Mouse (Mus musculus) cerebellum, adult 2 months (tissue): ENCODE results near the gene Rhoa. TPM values are rescaled to one million over a fixed set of nuclear protein-coding genes. Genes with fewer than 3 reads are reported as not detected.

ENCODE experiments used
- DNase-seq, 2 experiments: peaks; one replicate each; pipeline ENCODE4 v3.0.0; 2021
- H3K27ac ChIP-seq: fragments of 200-500 bp; 2 replicates; pipeline ENCODE4 v1.5.1; 2012; ENCODE audit warnings: low read length, control low read depth, inconsistent platforms; ENCODE audit not compliant: insufficient read depth
- H3K27me3 ChIP-seq: fragments of 200-500 bp; 2 replicates; pipeline ENCODE4 v1.6.1; 2012; ENCODE audit warnings: inconsistent platforms, mild to moderate bottlenecking, low read length, moderate library complexity; ENCODE audit not compliant: control insufficient read depth, insufficient read depth
- H3K4me1 ChIP-seq: fragments of 200-500 bp; 2 replicates; pipeline ENCODE4 v1.6.1; 2011; ENCODE audit warnings: low read length; ENCODE audit not compliant: control insufficient read depth, insufficient read depth
- H3K4me3 ChIP-seq: fragments of 200-500 bp; replicated peaks from 2 replicates; pipeline ENCODE3; 2011; ENCODE audit warnings: mild to moderate bottlenecking, low read depth, low read length, control low read depth; ENCODE audit not compliant: insufficient read depth
- CTCF ChIP-seq: fragments of 200-500 bp; IDR thresholded peaks from 2 replicates; pipeline ENCODE4 v1.5.1; 2011; ENCODE audit warnings: low read depth, mild to moderate bottlenecking, control low read depth, low read length, moderate library complexity, borderline replicate concordance; ENCODE audit not compliant: insufficient read depth
- POLR2A ChIP-seq: fragments of 200-500 bp; IDR thresholded peaks from 2 replicates; pipeline ENCODE4 v1.6.1; 2011; ENCODE audit warnings: low read length, control low read depth, borderline replicate concordance; ENCODE audit not compliant: insufficient read depth
- WGBS: fragments of 180-500 bp; shearing (Covaris S2); methylation state at CpG from one replicate; pipeline ENCODE4 v1.1.7; 2018; 5-methylcytosine and 5-hydroxymethylcytosine counted together
- polyA plus RNA-seq: library from polyadenylated mRNA; depleted of rRNA; stranded (reverse); fragments of >200 nt; gene quantifications from 2 replicates; pipeline ENCODE4 v1.2.3, GENCODE M21; 2012

The Rhoa gene
- polyA plus RNA-seq, 1 experiment, result 201 TPM

GRCm38 (mm10) chr9:108347540-108348289 is 41.8 kb downstream of the Rhoa start, which contains the start of gene Usp4:
Gene Usp4, plus strand, starts transcription at chr9:108347853.
- under 1% methylated on average over 70 of the region's 75 CpGs for WGBS
- TF ChIP-seq CTCF (no peak), POLR2A (peak; percentile 83)
- peak within 1 kb of the TSS; percentile 93 for H3K27ac ChIP-seq
- no peaks in the 10 kb centered on the region; the same call in 1 of the 2 replicates for H3K27me3 ChIP-seq
- H3K4me1 ChIP-seq, result no peaks in the 10 kb centered on the region
- peak within 1 kb of the TSS; percentile 96 for H3K4me3 ChIP-seq
- DNase-seq, result peak; percentile 87 to 90

GRCm38 (mm10) chr9:108348290-108348680 is 42.4 kb downstream of the Rhoa start:
- Histone ChIP-seq H3K27ac (no peak overlapping the region), H3K4me3 (peak overlapping the region; percentile 96), H3K4me1 (0 out of 2 replicates have a peak, but pooled peaks cover 2% of the 10 kb centered on the region), H3K27me3 (no peaks in the 10 kb centered on the region; the same call in 1 of the 2 replicates)
- DNase-seq, result no peak
- WGBS, result 1% methylated on average over 14 of the region's 14 CpGs
- TF ChIP-seq CTCF (no peak), POLR2A (no peak)

- 88% methylated on average over 4 of the region's 4 CpGs for WGBS
- TF ChIP-seq CTCF (no peak), POLR2A (no peak)
- DNase-seq, result no peak
- Histone ChIP-seq H3K27me3 (no peaks in the 10 kb centered on the region; the same call in 1 of the 2 replicates), H3K27ac (no peak overlapping the region), H3K4me3 (no peak overlapping the region), H3K4me1 (peaks cover 3% of the 10 kb centered on the region; the same call in 1 of the 2 replicates)
Observed at GRCm38 (mm10) chr9:108349727-108350126, 43.8 kb downstream of the Rhoa start.

GRCm38 (mm10) chr9:108378234-108378633 is 72.3 kb downstream of the Rhoa start:
- 93% methylated on average over 9 of the region's 9 CpGs for WGBS
- no peak for DNase-seq
- Histone ChIP-seq H3K4me1 (no peaks in the 10 kb centered on the region), H3K4me3 (no peak overlapping the region), H3K27me3 (no peaks in the 10 kb centered on the region), H3K27ac (no peak overlapping the region)
- TF ChIP-seq CTCF (no peak), POLR2A (no peak)

GRCm38 (mm10) chr9:108378736-108379135 is 72.8 kb downstream of the Rhoa start:
- H3K4me1 ChIP-seq, result no peaks in the 10 kb centered on the region
- 91% methylated on average over 5 of the region's 5 CpGs for WGBS
- TF ChIP-seq CTCF (no peak), POLR2A (no peak)
- DNase-seq, result no peak
- no peak overlapping the region for H3K27ac ChIP-seq
- H3K4me3 ChIP-seq, result no peak overlapping the region
- H3K27me3 ChIP-seq, result no peaks in the 10 kb centered on the region

GRCm38 (mm10) chr9:108379294-108379693 is 73.4 kb downstream of the Rhoa start:
- no peak for DNase-seq
- Histone ChIP-seq H3K4me1 (no peaks in the 10 kb centered on the region), H3K27ac (no peak overlapping the region), H3K4me3 (no peak overlapping the region), H3K27me3 (no peaks in the 10 kb centered on the region)
- TF ChIP-seq POLR2A (no peak), CTCF (no peak)
- WGBS, result 71% methylated on average over 4 of the region's 4 CpGs

- Histone ChIP-seq H3K4me1 (no peaks in the 10 kb centered on the region), H3K27me3 (no peaks in the 10 kb centered on the region), H3K4me3 (no peak overlapping the region), H3K27ac (no peak overlapping the region)
- no peak for TF ChIP-seq CTCF
- TF ChIP-seq POLR2A, result no peak
- DNase-seq, result no peak
- 97% methylated on average over 9 of the region's 9 CpGs for WGBS
Observed at GRCm38 (mm10) chr9:108381382-108381781, 75.5 kb downstream of the Rhoa start.

GRCm38 (mm10) chr9:108385006-108385405 is 79.1 kb downstream of the Rhoa start:
- TF ChIP-seq POLR2A (no peak), CTCF (no peak)
- DNase-seq, result no peak
- H3K27ac ChIP-seq, result no peak overlapping the region
- no peaks in the 10 kb centered on the region for H3K4me1 ChIP-seq
- WGBS, result 82% methylated on average over 7 of the region's 7 CpGs
- H3K4me3 ChIP-seq, result no peak overlapping the region
- H3K27me3 ChIP-seq, result no peaks in the 10 kb centered on the region
